In genomic region chr6:85272436-85272835, GRCm38 (mm10) we compare ENCODE assay signal across 15 mouse cellular contexts.
"Had no signal": no experiment of that assay in that cellular context is flagged by ENCODE, and none has a peak within 500 bp of the region (broad histone marks: within the 10 kb centered on the region; RNA-seq: fewer than 3 reads in every experiment).

No protein-coding gene starts in this region.

- H3K4me3 ChIP-seq: left cerebral cortex, adult 2 months; limb, embryonic 10.5 days; liver, embryonic 12.5 days; midbrain, embryonic 10.5 days; myocyte; neural tube, embryonic 15.5 days had no signal

- DNase-seq: kidney, adult 2 months; kidney, postnatal 14 days; lung, embryonic 14.5 days; lung, postnatal 10 days; lung, postnatal 4 days; midbrain, embryonic 14.5 days; retina, postnatal 1 day; right cerebral cortex, postnatal 4 days; thymus, postnatal 4 days had no signal

- H3K27ac ChIP-seq: limb, embryonic 10.5 days; liver, embryonic 12.5 days; midbrain, embryonic 10.5 days; neural tube, embryonic 15.5 days had no signal

- H3K4me2 ChIP-seq: liver, embryonic 12.5 days; lung, embryonic 14.5 days; neural tube, embryonic 15.5 days had no signal

- H3K9ac ChIP-seq: liver, embryonic 12.5 days; lung, embryonic 14.5 days; neural tube, embryonic 15.5 days had no signal

- ATAC-seq: liver, embryonic 12.5 days had no signal

- H3K9me3 ChIP-seq: limb, embryonic 10.5 days; liver, embryonic 12.5 days; midbrain, embryonic 10.5 days; neural tube, embryonic 15.5 days had no signal

- H3K4me1 ChIP-seq: liver, embryonic 12.5 days; neural tube, embryonic 15.5 days had no signal

- H3K36me3 ChIP-seq: limb, embryonic 10.5 days; liver, embryonic 12.5 days; midbrain, embryonic 10.5 days; neural tube, embryonic 15.5 days had no signal

- H3K27me3 ChIP-seq: liver, embryonic 12.5 days had no signal
